Mouse (Mus musculus) forebrain, embryonic 10.5 days (tissue): Measurements from ENCODE around the gene Tmem41b. TPM values are rescaled to one million over a fixed set of nuclear protein-coding genes. Genes with fewer than 3 reads are reported as not detected.

Experiments used
- DNase-seq: peaks from one replicate; pipeline ENCODE4 v3.0.0-alpha.2; 2017; ENCODE audit warnings: low spot score; ENCODE audit errors: extremely low spot score
- H3K27ac ChIP-seq: fragments of 300-500 bp; sonication (generic); 2 replicates; pipeline ENCODE4 v1.5.1; 2016; ENCODE audit warnings: mild to moderate bottlenecking
- H3K27me3 ChIP-seq: fragments of 300-500 bp; sonication (generic); 2 replicates; pipeline ENCODE4 v1.6.1; 2016; ENCODE audit warnings: mild to moderate bottlenecking; ENCODE audit not compliant: poor library complexity, severe bottlenecking
- H3K36me3 ChIP-seq: fragments of 300-500 bp; sonication (generic); replicated peaks from 2 replicates; pipeline ENCODE4 v1.6.1; 2016; ENCODE audit warnings: mild to moderate bottlenecking, moderate library complexity
- H3K4me1 ChIP-seq: fragments of 300-500 bp; sonication (generic); 2 replicates; pipeline ENCODE4 v1.6.1; 2016
- H3K4me3 ChIP-seq: fragments of 300-500 bp; sonication (generic); 2 replicates; pipeline ENCODE4 v1.5.1; 2016; ENCODE audit warnings: mild to moderate bottlenecking, moderate library complexity
- H3K9me3 ChIP-seq: fragments of 300-500 bp; sonication (generic); 2 replicates; pipeline ENCODE4 v1.6.1; 2016; ENCODE audit warnings: mild to moderate bottlenecking, moderate library complexity
- WGBS: fragments of 180-500 bp; shearing (Covaris S2); methylation state at CpG from one replicate; pipeline ENCODE4 v1.1.7; 2016; 5-methylcytosine and 5-hydroxymethylcytosine counted together
- polyA plus RNA-seq: library from polyadenylated mRNA; unstranded; fragments of >200 nt; fragmentation: Nextera tagmentation; extraction: Ambion mirVana; gene quantifications from 2 replicates; pipeline ENCODE4 v1.2.1, GENCODE M21; 2016

Tmem41b gene
- polyA plus RNA-seq, 1 experiment from 2014 or later: 66.1 TPM

GRCm38 (mm10) chr7:109944421-109945034 lies 42.2 kb downstream of the Tmem41b start:
- Histone ChIP-seq H3K27me3 (no peaks in the 10 kb centered on the region), H3K36me3 (peaks cover 11% of the 10 kb centered on the region), H3K4me3 (no peak overlapping the region), H3K27ac (no peak overlapping the region), H3K9me3 (no peaks in the 10 kb centered on the region), H3K4me1 (0 out of 2 replicates have a peak, but pooled peaks cover 5% of the 10 kb centered on the region)
- 81% methylated on average over 6 of the region's 6 CpGs for WGBS
- no peak for DNase-seq

- H3K4me1 ChIP-seq: peaks cover 10% of the 10 kb centered on the region
- H3K36me3 ChIP-seq: peaks cover 84% of the 10 kb centered on the region
- no peak overlapping the region for H3K4me3 ChIP-seq
- no peaks in the 10 kb centered on the region for H3K27me3 ChIP-seq
- no peak overlapping the region for H3K27ac ChIP-seq
- DNase-seq: no peak
- H3K9me3 ChIP-seq: no peaks in the 10 kb centered on the region
Observed at GRCm38 (mm10) chr7:109929628-109930027, 57.1 kb downstream of the Tmem41b start.

GRCm38 (mm10) chr7:109928365-109928764 lies 58.4 kb downstream of the Tmem41b start:
- H3K36me3 ChIP-seq: peaks cover 84% of the 10 kb centered on the region
- H3K4me1 ChIP-seq: peaks cover 10% of the 10 kb centered on the region
- H3K4me3 ChIP-seq: no peak overlapping the region
- no peaks in the 10 kb centered on the region for H3K27me3 ChIP-seq
- WGBS: 89% methylated on average over 6 of the region's 6 CpGs
- DNase-seq: no peak
- no peaks in the 10 kb centered on the region for H3K9me3 ChIP-seq
- H3K27ac ChIP-seq: no peak overlapping the region

GRCm38 (mm10) chr7:109924965-109925364 lies 61.8 kb downstream of the Tmem41b start:
- Histone ChIP-seq H3K27ac (peak overlapping the region; percentile 8; the same call in 1 of the 2 replicates), H3K27me3 (no peaks in the 10 kb centered on the region), H3K4me1 (peaks cover 10% of the 10 kb centered on the region), H3K36me3 (peaks cover 86% of the 10 kb centered on the region), H3K4me3 (no peak overlapping the region), H3K9me3 (no peaks in the 10 kb centered on the region)
- WGBS: 89% methylated on average over 2 of the region's 2 CpGs
- no peak for DNase-seq

DNA sequence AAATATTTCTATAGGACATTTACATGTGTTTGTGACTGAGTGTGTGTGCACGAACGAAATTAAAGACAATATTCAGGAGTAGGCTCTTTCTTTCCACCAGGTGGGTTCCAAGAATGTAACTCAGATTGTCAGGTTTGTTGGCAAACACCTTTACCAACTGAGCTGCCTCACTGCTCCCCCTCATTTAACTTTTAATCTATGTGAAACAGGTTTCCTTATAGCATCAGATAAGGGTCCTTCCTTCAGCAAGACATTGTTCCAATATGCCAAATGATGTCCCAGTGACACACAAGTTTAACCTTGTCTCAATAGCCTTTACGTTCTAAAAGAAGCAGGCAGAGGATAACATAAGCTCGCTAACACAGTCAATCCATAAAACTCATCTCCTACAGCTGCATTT lies 63.8 kb downstream of the Tmem41b start:
- Histone ChIP-seq H3K4me3 (no peak overlapping the region), H3K27ac (no peak overlapping the region), H3K27me3 (no peaks in the 10 kb centered on the region), H3K4me1 (peaks cover 10% of the 10 kb centered on the region), H3K36me3 (peaks cover 89% of the 10 kb centered on the region), H3K9me3 (no peaks in the 10 kb centered on the region)
- 98% methylated on average over 4 of the region's 4 CpGs for WGBS
- DNase-seq: no peak

Other genes starting within 250 kb of the Tmem41b start
- gene Tmem9b, start 234.1 kb downstream of the Tmem41b start, polyA plus RNA-seq: 31.1 and 34.5 TPM in 2 replicates
- 0.56 and 0.87 TPM in 2 replicates for gene Nrip3, start 204.9 kb downstream of the Tmem41b start, polyA plus RNA-seq
- 1.4 and 1.8 TPM in 2 replicates for gene Scube2, start 121.2 kb downstream of the Tmem41b start, polyA plus RNA-seq
- gene Dennd5a, start 26.5 kb downstream of the Tmem41b start, polyA plus RNA-seq: 29.4 and 29.7 TPM in 2 replicates
- 62.7 and 65.9 TPM in 2 replicates for gene Ipo7, start 31.3 kb upstream of the Tmem41b start, polyA plus RNA-seq
- 28.1 and 30.0 TPM in 2 replicates for gene Zfp143, start 74.3 kb upstream of the Tmem41b start, polyA plus RNA-seq
- gene Wee1, start 135.1 kb upstream of the Tmem41b start, polyA plus RNA-seq: 28.9 and 29.0 TPM in 2 replicates
- gene Swap70, start 234.8 kb upstream of the Tmem41b start, polyA plus RNA-seq: 32.0 and 36.0 TPM in 2 replicates